Mouse (Mus musculus): ENCODE results near the gene Myoz1. TPM values are rescaled to one million over a fixed set of nuclear protein-coding genes. Genes with fewer than 3 reads are reported as not detected.
A peak's percentile ranks its signal among the peaks of the same experiment; 100 is the strongest.

Myoz1 gene
- total and polyA plus RNA-seq, 2 experiments from 2014 or later = 0.30 to 0.57 TPM

GRCm38 (mm10) chr14:20689009-20689408, 32.7 kb upstream of the Myoz1 start:
- Histone ChIP-seq H3K27ac (ENCODE audit: low read depth, low read length) (no peak overlapping the region), H3K4me1 (ENCODE audit: insufficient read depth) (no peaks in the 10 kb centered on the region), H3K4me3 (ENCODE audit: low read depth, low read length) (no peak overlapping the region), H3K27me3 (ENCODE audit: insufficient read depth, low read length) (no peaks in the 10 kb centered on the region), H3K36me3 (ENCODE audit: insufficient read depth) (peaks cover 95% of the 10 kb centered on the region), H3K9me3 (ENCODE audit: low read length) (no peaks in the 10 kb centered on the region), H3K4me2 (ENCODE audit: low read depth) (no peak overlapping the region), H3K9ac (no peak overlapping the region)
- 91% methylated on average over 2 of the region's 2 CpGs for WGBS
- ATAC-seq = no peak
- TF ChIP-seq CTCF (IDR thresholded peaks at IDR 0.05; ENCODE audit: low read depth) = no peak
- no peak for DNase-seq

GRCm38 (mm10) chr14:20686576-20686975, 30.2 kb upstream of the Myoz1 start:
- TF ChIP-seq CTCF (IDR thresholded peaks at IDR 0.05; ENCODE audit: low read depth) = no peak
- WGBS = 97% methylated on average over 3 of the region's 3 CpGs
- no peaks in the 10 kb centered on the region for H3K27me3 ChIP-seq (ENCODE audit: insufficient read depth, low read length)
- no peak overlapping the region for H3K9ac ChIP-seq
- H3K4me2 ChIP-seq (ENCODE audit: low read depth) = no peak overlapping the region
- H3K36me3 ChIP-seq (ENCODE audit: insufficient read depth) = peaks cover 95% of the 10 kb centered on the region
- DNase-seq = no peak
- no peaks in the 10 kb centered on the region for H3K9me3 ChIP-seq (ENCODE audit: low read length)
- no peak overlapping the region for H3K27ac ChIP-seq (ENCODE audit: low read depth, low read length)
- no peak for ATAC-seq
- H3K4me3 ChIP-seq (ENCODE audit: low read depth, low read length) = no peak overlapping the region
- no peaks in the 10 kb centered on the region for H3K4me1 ChIP-seq (ENCODE audit: insufficient read depth)

- no peak for TF ChIP-seq CTCF (IDR thresholded peaks at IDR 0.05; ENCODE audit: low read depth)
- H3K27ac ChIP-seq (ENCODE audit: low read depth, low read length) = no peak overlapping the region
- no peaks in the 10 kb centered on the region for H3K9me3 ChIP-seq (ENCODE audit: low read length)
- ATAC-seq (no peak), DNase-seq (no peak)
- 78% methylated on average over 3 of the region's 3 CpGs for WGBS
- H3K27me3 ChIP-seq (ENCODE audit: insufficient read depth, low read length) = no peaks in the 10 kb centered on the region
- H3K4me3 ChIP-seq (ENCODE audit: low read depth, low read length) = no peak overlapping the region
- no peaks in the 10 kb centered on the region for H3K4me1 ChIP-seq (ENCODE audit: insufficient read depth)
- H3K9ac ChIP-seq = no peak overlapping the region
- no peak overlapping the region for H3K4me2 ChIP-seq (ENCODE audit: low read depth)
- peaks cover 86% of the 10 kb centered on the region for H3K36me3 ChIP-seq (ENCODE audit: insufficient read depth)
Measured at GRCm38 (mm10) chr14:20682498-20682897, 26.2 kb upstream of the Myoz1 start.

GRCm38 (mm10) chr14:20681742-20682141, 25.4 kb upstream of the Myoz1 start:
- Histone ChIP-seq H3K4me1 (ENCODE audit: insufficient read depth) (no peaks in the 10 kb centered on the region), H3K27me3 (ENCODE audit: insufficient read depth, low read length) (no peaks in the 10 kb centered on the region), H3K36me3 (ENCODE audit: insufficient read depth) (peaks cover 84% of the 10 kb centered on the region), H3K9ac (no peak overlapping the region), H3K9me3 (ENCODE audit: low read length) (no peaks in the 10 kb centered on the region), H3K27ac (ENCODE audit: low read depth, low read length) (no peak overlapping the region), H3K4me3 (ENCODE audit: low read depth, low read length) (no peak overlapping the region), H3K4me2 (ENCODE audit: low read depth) (no peak overlapping the region)
- ATAC-seq (no peak), DNase-seq (no peak)
- no peak for TF ChIP-seq CTCF (IDR thresholded peaks at IDR 0.05; ENCODE audit: low read depth)
- 90% methylated on average over 2 of the region's 2 CpGs for WGBS

- Histone ChIP-seq H3K9ac (no peak overlapping the region), H3K4me3 (ENCODE audit: low read depth, low read length) (no peak overlapping the region), H3K36me3 (ENCODE audit: insufficient read depth) (peaks cover 52% of the 10 kb centered on the region), H3K4me2 (ENCODE audit: low read depth) (no peak overlapping the region), H3K9me3 (ENCODE audit: low read length) (no peaks in the 10 kb centered on the region), H3K27me3 (ENCODE audit: insufficient read depth, low read length) (no peaks in the 10 kb centered on the region), H3K27ac (ENCODE audit: low read depth, low read length) (no peak overlapping the region), H3K4me1 (ENCODE audit: insufficient read depth) (peaks cover 5% of the 10 kb centered on the region; the same call in 1 of the 2 replicates)
- no peak for ATAC-seq
- DNase-seq = no peak
- WGBS = 92% methylated on average over 4 of the region's 4 CpGs
- TF ChIP-seq CTCF (IDR thresholded peaks at IDR 0.05; ENCODE audit: low read depth) = no peak
Measured at GRCm38 (mm10) chr14:20677906-20678305, 21.6 kb upstream of the Myoz1 start.

GRCm38 (mm10) chr14:20674064-20674833, 17.9 kb upstream of the Myoz1 start, which contains the start of gene Sec24c:
Gene Sec24c (plus strand): TSS chr14:20674308.
- peak within 1 kb of the TSS; percentile 94 for H3K4me3 ChIP-seq (ENCODE audit: low read depth, low read length)
- 2% methylated on average over 42 of the region's 43 CpGs for WGBS

GRCm38 (mm10) chr14:20673735-20674063, 17.4 kb upstream of the Myoz1 start:
- DNase-seq = no peak
- no peak for TF ChIP-seq CTCF (IDR thresholded peaks at IDR 0.05; ENCODE audit: low read depth)
- no peaks in the 10 kb centered on the region for H3K9me3 ChIP-seq (ENCODE audit: low read length)
- peak overlapping the region; percentile 94 for H3K4me3 ChIP-seq (ENCODE audit: low read depth, low read length)
- H3K4me1 ChIP-seq (ENCODE audit: insufficient read depth) = peaks cover 5% of the 10 kb centered on the region; the same call in 1 of the 2 replicates
- no peaks in the 10 kb centered on the region for H3K27me3 ChIP-seq (ENCODE audit: insufficient read depth, low read length)
- ATAC-seq = peak; percentile 56
- peak overlapping the region; percentile 37 for H3K27ac ChIP-seq (ENCODE audit: low read depth, low read length)
- H3K4me2 ChIP-seq (ENCODE audit: low read depth) = peak overlapping the region; percentile 76
- H3K9ac ChIP-seq = peak overlapping the region; percentile 33; the same call in 1 of the 2 replicates
- WGBS = 13% methylated on average over 13 of the region's 13 CpGs
- peaks cover 17% of the 10 kb centered on the region; the same call in 1 of the 2 replicates for H3K36me3 ChIP-seq (ENCODE audit: insufficient read depth)

More at GRCm38 (mm10) chr14:20674064-20674833, 17.9 kb upstream of the Myoz1 start, which contains the start of gene Sec24c:
- peaks cover 19% of the 10 kb centered on the region; the same call in 1 of the 2 replicates for H3K36me3 ChIP-seq (ENCODE audit: insufficient read depth)
- H3K4me2 ChIP-seq (ENCODE audit: low read depth) = peak within 1 kb of the TSS; percentile 76
- peak within 1 kb of the TSS; percentile 87 for H3K27ac ChIP-seq (ENCODE audit: low read depth, low read length)
- peak within 1 kb of the TSS; percentile 93 for H3K9ac ChIP-seq
- DNase-seq = peak; percentile 100
- ATAC-seq = peak; percentile 99
- peaks cover 5% of the 10 kb centered on the region; the same call in 1 of the 2 replicates for H3K4me1 ChIP-seq (ENCODE audit: insufficient read depth)
- no peaks in the 10 kb centered on the region for H3K9me3 ChIP-seq (ENCODE audit: low read length)
- TF ChIP-seq CTCF (IDR thresholded peaks at IDR 0.05; ENCODE audit: low read depth) = no peak
- no peaks in the 10 kb centered on the region for H3K27me3 ChIP-seq (ENCODE audit: insufficient read depth, low read length)

Measured in forebrain, postnatal 0 days (tissue).